Mouse (Mus musculus) T-helper 17 cell (primary cell): ENCODE results near the gene Ppp4r3b.

Experiments used
- in situ Hi-C, 2 experiments: fragments of 300-600 bp; cut with MboI, MseI; formaldehyde crosslinking; loops; 1 replicate in 1 of 2; 2 replicates in 1 of 2; pipeline ENCODE4 v1.15.1; 2025; ENCODE audit warnings: high pct_unique_total_duplicates in 2 of 2

Gene Ppp4r3b

DNA sequence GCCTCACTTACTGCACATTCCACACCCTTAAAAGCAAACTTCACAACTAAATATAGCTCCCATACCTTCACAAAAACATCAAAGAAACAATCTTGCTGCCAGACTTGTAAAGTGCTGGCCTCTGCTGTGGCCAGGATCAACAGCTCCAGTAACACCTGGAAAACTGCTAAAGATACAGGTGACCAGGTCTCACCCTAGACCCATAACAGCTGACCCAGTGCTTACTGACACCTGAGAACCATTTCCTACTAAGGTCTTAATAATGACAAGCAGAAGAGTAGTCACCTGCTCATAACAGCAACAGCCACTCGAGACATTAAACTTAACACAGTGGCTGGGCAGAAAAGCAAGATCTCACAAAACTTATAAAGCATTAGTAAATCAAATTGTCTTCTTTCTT is 60.9 kb downstream of the Ppp4r3b start:
- in situ Hi-C loops, result no loop called here

DNA sequence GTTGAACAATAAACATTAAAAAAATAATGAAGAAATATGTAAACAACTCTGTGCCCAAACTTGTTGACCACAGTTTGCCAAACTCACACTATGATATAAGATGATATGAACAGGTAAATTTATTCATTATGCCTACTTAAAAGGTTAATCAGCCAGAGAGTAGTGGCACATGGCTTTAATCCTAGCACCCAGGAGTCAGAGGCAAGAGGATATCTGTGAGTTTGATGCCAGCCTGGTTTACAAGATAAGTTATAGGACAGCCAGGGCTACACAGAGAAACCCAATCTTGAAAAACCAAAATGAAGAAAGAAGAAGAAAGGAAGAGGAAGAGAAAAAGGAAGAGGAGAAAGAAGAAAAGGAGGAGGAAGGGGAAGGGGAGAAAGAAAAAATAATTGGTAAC is 64.7 kb downstream of the Ppp4r3b start:
- in situ Hi-C loops, result loop anchor here in 1 of 2 experiments (5.0 kb wide), 1 partner anchor 40 kb away; no protein-coding TSS in a partner anchor

DNA sequence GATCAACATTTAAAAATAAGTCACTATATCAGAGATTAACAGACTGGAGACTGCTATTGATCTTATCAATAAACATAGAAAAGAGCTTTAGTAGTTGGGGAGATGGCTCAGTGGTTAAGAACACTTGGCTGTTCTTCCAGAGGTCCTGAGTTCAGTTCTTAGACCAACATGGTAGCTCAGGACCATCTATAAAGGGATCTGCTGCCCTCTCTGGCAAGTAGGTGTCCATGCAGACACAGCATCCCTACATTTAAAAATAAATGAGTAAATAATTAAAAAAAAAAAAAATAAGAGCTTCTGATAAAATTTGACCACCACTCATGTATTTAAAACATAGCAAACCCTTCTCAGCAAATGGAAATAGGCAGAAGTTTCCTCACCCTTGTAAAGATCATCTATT is 65.4 kb downstream of the Ppp4r3b start:
- in situ Hi-C loops, result loop anchor here in 1 of 2 experiments (5.0 kb wide), 1 partner anchor 41 kb away; no protein-coding TSS in a partner anchor

DNA sequence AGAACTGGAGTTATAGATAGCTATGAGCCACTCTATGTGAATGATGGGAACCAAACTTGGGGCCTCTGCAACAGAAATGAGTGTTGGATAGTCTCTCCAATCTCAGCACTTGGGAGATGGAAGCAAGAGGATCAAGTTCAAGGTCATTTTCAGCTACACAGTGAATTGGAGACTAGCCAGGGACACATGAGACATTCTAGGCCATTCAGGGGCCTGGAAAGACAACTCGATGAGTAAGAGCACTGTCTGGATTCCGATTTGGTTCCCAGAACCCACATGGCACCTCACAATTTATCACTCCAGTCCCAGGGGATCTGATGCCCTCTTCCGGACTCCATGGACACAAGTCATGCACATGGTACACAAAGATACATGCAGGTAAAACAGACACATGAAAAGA is 65.9 kb downstream of the Ppp4r3b start:
- in situ Hi-C loops, result loop anchor here in 1 of 2 experiments (5.0 kb wide), 1 partner anchor 41 kb away; no protein-coding TSS in a partner anchor

DNA sequence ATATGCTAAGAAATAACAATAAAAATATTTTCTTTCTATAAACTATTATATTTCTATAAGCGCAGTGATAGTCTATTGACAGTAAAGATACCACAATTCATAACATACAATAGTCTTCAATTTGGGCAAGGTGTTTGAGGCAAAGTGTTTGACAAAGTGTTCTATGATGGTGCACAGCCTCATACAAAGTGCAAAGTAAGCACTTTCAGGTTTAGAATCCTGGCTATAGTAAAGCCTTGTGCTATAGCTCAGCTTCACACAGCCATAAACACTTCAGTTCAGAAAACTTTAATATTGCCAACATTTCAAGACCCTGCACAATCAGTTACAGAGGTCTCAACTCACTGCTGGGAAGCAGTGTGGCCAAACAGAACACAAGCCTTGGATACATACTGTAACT is 66.7 kb downstream of the Ppp4r3b start:
- in situ Hi-C loops, result loop anchor here in 1 of 2 experiments (5.0 kb wide), 1 partner anchor 42 kb away; no protein-coding TSS in a partner anchor

DNA sequence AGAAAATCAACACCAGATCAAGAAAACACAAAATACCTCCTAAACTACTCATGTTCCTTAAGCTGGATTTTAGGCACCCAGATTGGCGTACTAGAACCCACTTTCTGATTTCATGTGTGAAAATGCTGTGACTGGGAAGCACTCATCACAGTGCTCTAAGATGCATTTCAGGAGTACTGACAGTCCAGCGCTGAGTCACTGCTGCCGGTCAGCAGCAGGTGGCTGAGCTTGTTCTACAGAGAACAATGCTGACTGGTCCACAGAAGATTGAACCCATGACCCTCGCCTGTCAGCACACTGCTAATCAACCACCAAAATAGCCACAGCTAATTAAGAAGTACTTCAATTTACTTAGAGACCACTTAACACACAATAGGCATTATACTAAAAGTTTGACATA is 69.3 kb downstream of the Ppp4r3b start:
- in situ Hi-C loops, result no loop called here

DNA sequence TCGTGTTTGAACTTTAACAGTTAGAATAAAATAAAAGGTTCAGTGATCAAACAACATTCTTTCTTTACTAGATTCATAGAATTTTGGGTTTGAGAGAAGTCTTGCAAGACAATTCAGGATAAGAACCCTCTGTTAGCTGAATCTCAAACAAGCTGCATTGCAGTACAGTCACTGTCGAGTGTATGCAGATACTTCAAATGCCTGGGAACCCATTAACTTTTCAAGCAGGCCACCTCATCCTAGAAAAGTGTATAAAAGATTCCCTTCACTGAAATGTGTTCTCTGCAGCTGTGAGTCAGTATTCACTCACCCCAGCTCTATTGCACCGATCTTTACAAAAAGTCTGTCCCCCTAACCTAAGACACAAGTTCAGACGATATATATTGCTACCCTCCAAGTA is 73.3 kb downstream of the Ppp4r3b start:
- in situ Hi-C loops, result loop anchor here in 1 of 2 experiments (5.0 kb wide), 1 partner anchor 286 kb away; no protein-coding TSS in a partner anchor

DNA sequence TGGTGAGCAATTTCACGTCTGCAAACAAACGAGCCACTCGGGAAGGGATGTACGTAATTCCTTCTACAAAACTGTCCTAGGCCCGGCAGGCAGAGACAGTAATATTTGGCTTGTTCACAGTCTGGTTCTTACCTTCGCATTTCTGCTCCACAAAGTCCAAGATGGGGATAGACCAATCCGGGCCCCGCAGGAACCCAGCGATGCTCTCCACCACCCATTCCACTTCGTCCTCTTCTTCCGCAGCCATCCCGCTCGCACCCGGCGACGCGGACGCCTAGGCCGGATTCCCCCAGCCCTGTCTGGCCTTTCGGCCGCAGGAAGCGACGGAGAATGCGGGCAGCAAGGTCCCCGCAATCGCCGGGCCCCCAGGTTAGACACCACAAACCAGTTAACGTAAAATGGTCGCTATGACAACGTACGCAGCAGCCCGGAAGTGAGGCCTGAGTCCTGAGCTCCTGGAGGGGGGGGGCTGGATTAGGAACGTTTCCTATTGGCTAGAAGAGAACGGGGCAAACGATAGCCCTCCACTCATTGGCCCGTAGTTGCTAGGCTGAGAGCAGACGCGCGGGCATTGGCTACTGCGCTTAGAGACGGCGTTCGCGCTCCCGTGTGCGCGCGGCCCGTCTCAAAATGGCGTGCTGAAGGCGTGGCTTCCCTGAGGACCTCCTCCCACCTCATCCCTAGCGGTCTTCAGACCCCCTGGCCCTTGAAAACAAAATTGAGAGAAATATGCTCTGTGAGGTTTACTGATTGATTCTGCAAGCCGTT is 74.4 kb downstream of the Ppp4r3b start, which contains the start of gene Cfap36:
Gene Cfap36, minus strand, starts transcription at position 527 of the 768 bp plus-strand sequence.
- in situ Hi-C loops, result loop anchor here in 1 of 2 experiments (5.0 kb wide), 1 partner anchor 285 kb away; no protein-coding TSS in a partner anchor

DNA sequence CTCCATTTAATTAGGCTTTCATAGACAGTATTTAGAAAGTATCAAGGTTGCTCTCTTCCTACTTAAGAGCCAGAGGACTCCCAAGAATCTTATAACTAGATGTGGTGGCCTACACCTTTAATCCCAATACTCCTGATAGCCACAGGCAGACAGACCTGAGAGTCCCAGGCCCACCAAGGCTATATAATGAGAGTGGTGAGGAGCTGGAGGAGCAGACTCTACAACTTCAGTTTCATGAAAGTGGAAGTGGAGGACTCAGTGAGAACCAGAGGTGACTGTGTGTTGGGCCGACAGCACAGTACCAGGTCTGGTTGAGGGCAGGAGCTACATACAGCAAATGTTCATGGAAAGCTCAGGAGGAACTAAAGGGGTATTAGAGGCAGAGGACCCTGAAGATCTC is 75.0 kb downstream of the Ppp4r3b start:
- in situ Hi-C loops, result loop anchor here in 1 of 2 experiments (5.0 kb wide), 1 partner anchor 285 kb away; no protein-coding TSS in a partner anchor

DNA sequence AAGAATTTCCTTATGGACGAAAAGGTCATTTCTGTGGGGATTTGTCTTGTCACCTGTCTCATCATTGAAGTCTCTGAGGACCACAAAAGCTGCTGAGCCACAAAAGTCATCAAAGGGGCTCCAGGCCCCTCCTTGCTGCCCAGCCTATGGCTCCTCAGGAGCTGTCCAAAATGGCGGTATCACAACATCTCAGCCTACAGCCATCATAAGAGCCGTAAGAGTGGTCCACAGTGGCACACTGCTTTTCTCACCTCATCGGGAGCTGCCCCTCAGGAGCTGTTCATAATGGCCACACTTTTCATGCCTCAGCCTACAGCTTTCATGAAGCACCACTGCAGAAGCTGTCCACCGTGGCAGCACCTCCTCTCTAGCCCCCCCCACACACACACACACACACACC is 75.7 kb downstream of the Ppp4r3b start:
- in situ Hi-C loops, result loop anchor here in 1 of 2 experiments (5.0 kb wide), 1 partner anchor 284 kb away; no protein-coding TSS in a partner anchor

DNA sequence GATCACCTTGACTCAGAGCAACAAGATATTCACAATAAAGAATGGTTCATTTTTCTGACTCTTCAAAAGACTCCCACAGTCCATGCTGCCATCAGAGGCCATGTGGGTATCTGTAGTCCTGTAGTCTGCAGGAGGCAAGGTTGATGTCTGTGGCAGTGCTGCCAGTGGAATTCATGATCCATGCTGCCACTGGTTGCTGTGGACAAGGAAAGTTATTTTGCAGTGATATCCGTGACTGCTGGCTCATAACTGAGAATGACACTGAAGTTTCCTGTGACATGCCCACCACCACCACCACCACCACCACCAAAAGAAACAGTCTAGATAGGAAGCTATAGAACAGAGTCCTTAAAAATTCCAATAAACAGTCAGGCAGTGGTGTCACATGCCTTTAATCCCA is 82.0 kb downstream of the Ppp4r3b start:
- in situ Hi-C loops, result loop anchor here in 1 of 2 experiments (10.0 kb wide), 1 partner anchor 110 kb away; no protein-coding TSS in a partner anchor

DNA sequence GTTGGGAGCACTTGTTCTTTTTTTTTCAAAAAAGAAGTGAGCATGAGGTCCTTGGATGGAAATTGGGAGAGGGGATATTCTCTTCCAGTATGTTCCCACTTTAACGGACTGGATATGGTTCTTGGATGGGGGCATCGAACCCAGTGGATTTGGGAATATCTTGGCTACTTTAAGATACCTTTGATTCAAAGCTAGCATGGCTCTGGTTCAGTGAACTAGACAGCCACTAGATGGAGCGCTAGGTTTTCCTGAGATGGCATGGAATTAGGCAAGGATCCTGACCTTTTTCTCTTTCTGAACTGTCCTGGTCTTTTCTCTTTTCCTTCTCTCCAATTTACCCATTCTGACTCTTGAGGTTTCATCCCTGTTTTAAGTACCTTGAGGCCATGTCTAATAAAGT is 95.1 kb downstream of the Ppp4r3b start:
- in situ Hi-C loops, result no loop called here
